ENCODE assay signal across 8 mouse cellular contexts in genomic region chr9:58805601-58806318, GRCm38 (mm10). TPM values are rescaled to one million over a fixed set of nuclear protein-coding genes. Genes with fewer than 3 reads are reported as not detected.
DNase-seq lines count a peak whose midpoint lies in the region; ATAC-seq and TF ChIP-seq lines count a peak whose summit lies in the region.

No protein-coding gene starts in this region.

- peaks cover 0 to 4% of the 10 kb centered on the region in 2 experiments; a peak in 1 of 4 replicates for H3K4me1 ChIP-seq in ES-E14 (ENCODE audit: control insufficient read depth in 2 of 2, insufficient read depth in 2 of 2, low read length in 2 of 2, poor library complexity in 1 of 2)
- H3K4me1 ChIP-seq in forebrain, embryonic 16.5 days (replicated peaks; ENCODE audit: control insufficient read depth, insufficient read depth, low read length), result peaks cover 6% of the 10 kb centered on the region
- H3K4me1 ChIP-seq in hindbrain, embryonic 13.5 days (replicated peaks), result peaks cover 7% of the 10 kb centered on the region
- H3K4me1 ChIP-seq in limb, embryonic 14.5 days (ENCODE audit: control insufficient read depth, insufficient read depth, low read length), result peaks cover 6% of the 10 kb centered on the region; the same call in 1 of the 2 replicates
- H3K4me1 ChIP-seq in midbrain, embryonic 12.5 days, result peaks cover 8% of the 10 kb centered on the region
- H3K4me1 ChIP-seq in stomach, embryonic 14.5 days (ENCODE audit: control insufficient read depth, insufficient read depth, low read length), result 0 out of 2 replicates have a peak, but pooled peaks cover 3% of the 10 kb centered on the region

- 0 out of 2 replicates have a peak, but pooled peaks cover 3% of the 10 kb centered on the region for H3K27me3 ChIP-seq in forebrain, embryonic 16.5 days (replicated peaks; ENCODE audit: control insufficient read depth, insufficient read depth, low read length)
- H3K27me3 ChIP-seq in hindbrain, embryonic 13.5 days, result peaks cover 7% of the 10 kb centered on the region; the same call in 1 of the 2 replicates
- H3K27me3 ChIP-seq in limb, embryonic 14.5 days (ENCODE audit: control insufficient read depth, insufficient read depth, low read length), result no peaks in the 10 kb centered on the region
- H3K27me3 ChIP-seq in midbrain, embryonic 12.5 days, result peaks cover 18% of the 10 kb centered on the region
- H3K27me3 ChIP-seq in stomach, embryonic 14.5 days (ENCODE audit: control insufficient read depth, insufficient read depth, low read length), result no peaks in the 10 kb centered on the region

- ATAC-seq in forebrain, embryonic 16.5 days, result peak; percentile 77; the same call in 1 of the 2 replicates
- ATAC-seq in hindbrain, embryonic 13.5 days (ENCODE audit: low FRiP score), result no peak
- ATAC-seq in limb, embryonic 14.5 days (ENCODE audit: low FRiP score, low read depth), result no peak
- ATAC-seq in midbrain, embryonic 12.5 days (ENCODE audit: low FRiP score, low read depth), result 0 out of 2 replicates have a peak, but pooled peaks have one; percentile 49
- ATAC-seq in stomach, embryonic 14.5 days (ENCODE audit: insufficient number of reproducible peaks, insufficient read depth, low FRiP score, low read depth), result peak; percentile 53; the same call in 1 of the 2 replicates
- ATAC-seq in erythroid progenitor cell, adult 5-6 weeks (replicated peaks; ENCODE audit: low FRiP score, poor library complexity, severe bottlenecking), result no peak

- WGBS in forebrain, embryonic 16.5 days, result 12% methylated on average over 15 of the region's 15 CpGs
- WGBS in hindbrain, embryonic 13.5 days, result 12% methylated on average over 15 of the region's 15 CpGs
- 15% methylated on average over 15 of the region's 15 CpGs for WGBS in limb, embryonic 14.5 days
- WGBS in midbrain, embryonic 12.5 days, result 12% methylated on average over 15 of the region's 15 CpGs
- WGBS in stomach, embryonic 14.5 days, result 11% methylated on average over 15 of the region's 15 CpGs

- TF ChIP-seq POLR2A in limb, embryonic 14.5 days (IDR thresholded peaks at IDR 0.05; ENCODE audit: borderline replicate concordance, extremely low read depth, insufficient read depth, insufficient read length), result no peak

- no peak overlapping the region for H3K9ac ChIP-seq in ES-E14 (ENCODE audit: insufficient read depth, low read depth, low read length, poor library complexity, severe bottlenecking)
- no peak overlapping the region for H3K9ac ChIP-seq in forebrain, embryonic 16.5 days (replicated peaks; ENCODE audit: low read depth, low read length)
- no peak overlapping the region for H3K9ac ChIP-seq in hindbrain, embryonic 13.5 days
- H3K9ac ChIP-seq in limb, embryonic 14.5 days (ENCODE audit: low read depth, low read length, severe bottlenecking), result no peak overlapping the region
- H3K9ac ChIP-seq in midbrain, embryonic 12.5 days (replicated peaks), result 0 out of 2 replicates have a peak overlapping the region, but pooled peaks have one; percentile 16
- H3K9ac ChIP-seq in stomach, embryonic 14.5 days (replicated peaks; ENCODE audit: low read depth, low read length), result no peak overlapping the region

- H3K9me3 ChIP-seq in ES-E14 (ENCODE audit: control insufficient read depth, insufficient read depth, low read depth, low read length), result no peaks in the 10 kb centered on the region
- H3K9me3 ChIP-seq in forebrain, embryonic 16.5 days (ENCODE audit: control insufficient read depth, low read length), result no peaks in the 10 kb centered on the region
- H3K9me3 ChIP-seq in hindbrain, embryonic 13.5 days, result no peaks in the 10 kb centered on the region
- H3K9me3 ChIP-seq in limb, embryonic 14.5 days (ENCODE audit: control insufficient read depth, low read length), result no peaks in the 10 kb centered on the region
- no peaks in the 10 kb centered on the region for H3K9me3 ChIP-seq in midbrain, embryonic 12.5 days
- H3K9me3 ChIP-seq in stomach, embryonic 14.5 days (ENCODE audit: control insufficient read depth, low read depth, low read length), result no peaks in the 10 kb centered on the region

- peak overlapping the region; percentile 45 for H3K4me2 ChIP-seq in forebrain, embryonic 16.5 days (ENCODE audit: low read length)
- peak overlapping the region; percentile 52 for H3K4me2 ChIP-seq in hindbrain, embryonic 13.5 days
- peak overlapping the region; percentile 48 for H3K4me2 ChIP-seq in limb, embryonic 14.5 days (replicated peaks; ENCODE audit: low read depth, low read length, severe bottlenecking)
- H3K4me2 ChIP-seq in midbrain, embryonic 12.5 days (replicated peaks), result peak overlapping the region; percentile 54
- H3K4me2 ChIP-seq in stomach, embryonic 14.5 days (replicated peaks; ENCODE audit: low read depth, low read length), result peak overlapping the region; percentile 19; the same call in 1 of the 2 replicates

- H3K36me3 ChIP-seq in ES-E14 (ENCODE audit: control insufficient read depth, insufficient read depth, low read length, poor library complexity, severe bottlenecking), result no peaks in the 10 kb centered on the region
- no peaks in the 10 kb centered on the region for H3K36me3 ChIP-seq in forebrain, embryonic 16.5 days (ENCODE audit: control insufficient read depth, insufficient read depth)
- H3K36me3 ChIP-seq in hindbrain, embryonic 13.5 days, result no peaks in the 10 kb centered on the region
- no peaks in the 10 kb centered on the region for H3K36me3 ChIP-seq in limb, embryonic 14.5 days (ENCODE audit: control insufficient read depth, insufficient read depth, low read length)
- H3K36me3 ChIP-seq in midbrain, embryonic 12.5 days, result no peaks in the 10 kb centered on the region
- H3K36me3 ChIP-seq in stomach, embryonic 14.5 days (ENCODE audit: control insufficient read depth, insufficient read depth, low read length), result no peaks in the 10 kb centered on the region

- peak overlapping the region in 1 of 2 experiments; percentile 27; a peak in 2 of 4 replicates for H3K4me3 ChIP-seq in ES-E14 (ENCODE audit: insufficient read depth in 1 of 2, low read depth in 1 of 2, low read length in 2 of 2, poor library complexity in 1 of 2, severe bottlenecking in 1 of 2)
- H3K4me3 ChIP-seq in forebrain, embryonic 16.5 days (replicated peaks; ENCODE audit: low read length), result peak overlapping the region; percentile 7; the same call in 1 of the 2 replicates
- H3K4me3 ChIP-seq in hindbrain, embryonic 13.5 days, result peak overlapping the region; percentile 23
- H3K4me3 ChIP-seq in limb, embryonic 14.5 days (replicated peaks; ENCODE audit: low read length), result peak overlapping the region; percentile 15; the same call in 1 of the 2 replicates
- peak overlapping the region; percentile 28 for H3K4me3 ChIP-seq in midbrain, embryonic 12.5 days
- no peak overlapping the region for H3K4me3 ChIP-seq in stomach, embryonic 14.5 days (ENCODE audit: low read depth, low read length)

- peak; percentile 51 for DNase-seq in ES-E14 (ENCODE audit: low read depth, low spot score)
- peak; percentile 80 for DNase-seq in adrenal gland, postnatal 14 days
- peak; percentile 79 for DNase-seq in limb, embryonic 14.5 days (ENCODE audit: low spot score)

- in situ Hi-C loops in ES-E14 (cut with MboI; ENCODE audit: low sequenced_read_pairs in 2 of 2, unreplicated experiment in 2 of 2), result no loop called here

- H3K27ac ChIP-seq in ES-E14 (ENCODE audit: insufficient read depth, low read depth, low read length, poor library complexity, severe bottlenecking), result no peak overlapping the region
- H3K27ac ChIP-seq in forebrain, embryonic 16.5 days (ENCODE audit: low read length), result no peak overlapping the region
- no peak overlapping the region for H3K27ac ChIP-seq in hindbrain, embryonic 13.5 days
- H3K27ac ChIP-seq in limb, embryonic 14.5 days (replicated peaks; ENCODE audit: low read depth, low read length), result no peak overlapping the region
- no peak overlapping the region for H3K27ac ChIP-seq in midbrain, embryonic 12.5 days (replicated peaks)
- H3K27ac ChIP-seq in stomach, embryonic 14.5 days (ENCODE audit: low read length), result 0 out of 2 replicates have a peak overlapping the region, but pooled peaks have one; percentile 6

TF ChIP-seq in ES-E14, 5 proteins besides CTCF, POLR2A, EP300 and RAD21:
- TF ChIP-seq ZC3H11A (IDR thresholded peaks at IDR 0.05; ENCODE audit: borderline replicate concordance, low read depth, low read length) (no peak), ZNF384 (IDR thresholded peaks at IDR 0.05; ENCODE audit: low read depth, low read length) (no peak), MAFK (IDR thresholded peaks at IDR 0.05; ENCODE audit: insufficient read depth, low read depth, low read length) (no peak), HCFC1 (IDR thresholded peaks at IDR 0.05; ENCODE audit: borderline replicate concordance, insufficient read depth, low read length) (no peak), CHD2 (IDR thresholded peaks at IDR 0.05; ENCODE audit: low read depth, low read length) (no peak)

RNA-seq across cellular contexts. Expression of gene Hcn4, which starts 17.5 kb away (rescaled TPM):
- total RNA-seq in ES-E14 (2012; rRNA removed), result 0.21 and 0.22 TPM in 2 replicates
- 0.56 and 0.68 TPM in 2 replicates for total RNA-seq in adrenal gland, postnatal 14 days (2021)
- polyA plus RNA-seq in forebrain, embryonic 16.5 days (2015; fragmentation: Nextera tagmentation; extraction: Ambion mirVana), result 2.1 and 2.8 TPM in 2 replicates
- polyA plus RNA-seq in hindbrain, embryonic 13.5 days (2015; fragmentation: Nextera tagmentation; extraction: Ambion mirVana), result 3.0 and 3.1 TPM in 2 replicates
- 1.2 and 1.6 TPM in 2 replicates for polyA plus RNA-seq in limb, embryonic 14.5 days (2012; rRNA removed)
- 0.25 and 0.43 TPM in 2 replicates for polyA plus RNA-seq in limb, embryonic 14.5 days (2014; fragmentation: Nextera tagmentation; extraction: Ambion mirVana)
- 2.1 and 2.3 TPM in 2 replicates for polyA plus RNA-seq in midbrain, embryonic 12.5 days (2016; fragmentation: Nextera tagmentation; extraction: Ambion mirVana)
- 0.34 and 0.51 TPM in 2 replicates for polyA plus RNA-seq in stomach, embryonic 14.5 days (2014; fragmentation: Nextera tagmentation; extraction: Ambion mirVana)
- total RNA-seq in erythroid progenitor cell, adult 5-6 weeks (2015; ENCODE audit: low replicate concordance), result not detected in 2 replicates
- not detected in 2 replicates for total RNA-seq in erythroid progenitor cell, adult 5-6 weeks (2017; ENCODE audit: low replicate concordance)

Comparison
In these comparisons a context has a peak if more than half of its experiments do, and no peak if none do; other contexts are left out.
1. ATAC-seq: peak in forebrain, embryonic 16.5 days (single experiment), midbrain, embryonic 12.5 days (single experiment) and stomach, embryonic 14.5 days (single experiment); none in hindbrain, embryonic 13.5 days (single experiment), limb, embryonic 14.5 days (single experiment) and erythroid progenitor cell, adult 5-6 weeks (single experiment).
2. Peak in every context shown above with its lines, with median percentiles within 50 percentile points of each other: DNase-seq and H3K4me2 ChIP-seq.